Mouse (Mus musculus) MEL (cell line): ENCODE results near the gene Slc30a4.

ENCODE experiments used
- EP300 ChIP-seq, 2 experiments: IDR thresholded peaks; 2 replicates each; pipeline ENCODE4 v1.6.1; 2011; ENCODE audit warnings: improper control_type of control experiment in 2 of 2, low read length in 2 of 2, low read depth in 1 of 2, mild to moderate bottlenecking in 1 of 2
- GABPA ChIP-seq: IDR thresholded peaks from 2 replicates; pipeline ENCODE4 v1.6.1; 2012; ENCODE audit warnings: low read depth, mild to moderate bottlenecking, inconsistent platforms, low read length, improper control_type of control experiment, moderate library complexity
- MAX ChIP-seq: IDR thresholded peaks from 2 replicates; pipeline ENCODE4 v1.6.1; 2011; ENCODE audit warnings: low read length, improper control_type of control experiment
- NELFE ChIP-seq: IDR thresholded peaks from 2 replicates; pipeline ENCODE4 v1.6.1; 2011; ENCODE audit warnings: low read depth, low read length, improper control_type of control experiment
- POLR2A ChIP-seq, 2 experiments: IDR thresholded peaks; 2 replicates each; pipeline ENCODE4 v1.6.1; 2011 to 2012; ENCODE audit warnings: low read length in 2 of 2, mild to moderate bottlenecking in 2 of 2, control low read depth in 1 of 2, improper control_type of control experiment in 1 of 2, low read depth in 1 of 2, moderate library complexity in 1 of 2; ENCODE audit not compliant: control insufficient read depth in 1 of 2, insufficient read depth in 1 of 2, poor library complexity in 1 of 2
- RAD21 ChIP-seq: IDR thresholded peaks from 2 replicates; pipeline ENCODE4 v1.6.1; 2011; ENCODE audit warnings: mild to moderate bottlenecking, low read depth, low read length, improper control_type of control experiment
- SIN3A ChIP-seq: IDR thresholded peaks from 2 replicates; pipeline ENCODE4 v1.6.1; 2012; ENCODE audit warnings: low read length, improper control_type of control experiment, inconsistent platforms
- ZKSCAN1 ChIP-seq: IDR thresholded peaks from 2 replicates; pipeline ENCODE4 v1.6.1; 2012; ENCODE audit warnings: low read depth, mild to moderate bottlenecking, inconsistent platforms, low read length, improper control_type of control experiment, moderate library complexity

DNA sequence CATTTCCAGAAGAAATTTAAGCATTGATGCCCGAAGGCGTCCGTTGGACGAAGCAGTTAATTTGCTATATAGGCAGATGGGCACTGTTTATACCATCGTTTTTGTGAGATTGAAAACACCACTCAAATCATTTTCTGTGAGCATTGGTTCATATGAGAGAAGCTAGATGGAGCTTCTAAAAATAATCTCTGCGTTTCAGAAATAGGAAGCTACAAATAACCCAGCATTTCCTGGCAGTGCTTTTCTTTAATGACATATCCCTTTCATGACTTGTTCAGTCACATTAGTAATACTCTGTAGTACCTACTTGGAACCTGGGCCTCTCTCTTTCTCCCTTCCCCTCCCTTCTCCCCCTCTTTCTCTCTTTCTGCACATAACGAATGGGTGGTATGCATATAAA is 36.6 kb upstream of the Slc30a4 start:
- no peak for TF ChIP-seq EP300 (IDR thresholded peaks at IDR 0.05; ENCODE audit: low read depth in 1 of 2, low read length in 2 of 2)
- no peak for TF ChIP-seq GABPA
- TF ChIP-seq SIN3A: no peak
- no peak for TF ChIP-seq MAX
- no peak for TF ChIP-seq ZKSCAN1
- no peak for TF ChIP-seq NELFE
- TF ChIP-seq POLR2A (IDR thresholded peaks at IDR 0.05; ENCODE audit: control insufficient read depth in 1 of 2, insufficient read depth in 1 of 2, low read depth in 1 of 2, low read length in 2 of 2, poor library complexity in 1 of 2): no peak
- TF ChIP-seq RAD21: no peak
